Mouse (Mus musculus) liver, embryonic 12.5 days (tissue): ENCODE results near the gene Pomt1. TPM values are rescaled to one million over a fixed set of nuclear protein-coding genes. Genes with fewer than 3 reads are reported as not detected.

Experiments
- ATAC-seq: fragments of 200-750 bp; cut with Nextera tagmentation; 2 replicates; pipeline ENCODE4 v1.8.0; 2017; ENCODE audit warnings: moderate number of reproducible peaks, mild to moderate bottlenecking, moderate library complexity
- H3K27ac ChIP-seq: fragments of 300-500 bp; sonication (generic); 2 replicates; pipeline ENCODE4 v1.5.1; 2016; ENCODE audit warnings: mild to moderate bottlenecking
- H3K27me3 ChIP-seq: fragments of 300-500 bp; sonication (generic); replicated peaks from 2 replicates; pipeline ENCODE4 v1.6.1; 2016; ENCODE audit warnings: mild to moderate bottlenecking, moderate library complexity
- H3K36me3 ChIP-seq: fragments of 300-500 bp; sonication (generic); 2 replicates; pipeline ENCODE4 v1.6.1; 2016; ENCODE audit warnings: mild to moderate bottlenecking, moderate library complexity
- H3K4me1 ChIP-seq: fragments of 300-500 bp; sonication (generic); 2 replicates; pipeline ENCODE4 v1.6.1; 2016
- H3K4me2 ChIP-seq: fragments of 300-500 bp; sonication (generic); 2 replicates; pipeline ENCODE4 v1.6.1; 2016; ENCODE audit warnings: mild to moderate bottlenecking, moderate library complexity
- H3K4me3 ChIP-seq: fragments of 300-500 bp; sonication (generic); 2 replicates; pipeline ENCODE4 v1.5.1; 2016; ENCODE audit warnings: mild to moderate bottlenecking, moderate library complexity
- H3K9ac ChIP-seq: fragments of 300-500 bp; sonication (generic); 2 replicates; pipeline ENCODE4 v1.6.1; 2016; ENCODE audit warnings: mild to moderate bottlenecking, moderate library complexity
- H3K9me3 ChIP-seq: fragments of 300-500 bp; sonication (generic); replicated peaks from 2 replicates; pipeline ENCODE4 v1.6.1; 2016; ENCODE audit warnings: mild to moderate bottlenecking, moderate library complexity
- WGBS: fragments of 180-500 bp; shearing (Covaris S2); methylation state at CpG from one replicate; pipeline ENCODE4 v1.1.7; 2016; ENCODE audit not compliant: insufficient replicate concordance; 5-methylcytosine and 5-hydroxymethylcytosine counted together
- polyA plus RNA-seq: library from polyadenylated mRNA; unstranded; fragments of >200 nt; fragmentation: Nextera tagmentation; extraction: Ambion mirVana; gene quantifications from 2 replicates; pipeline ENCODE4 v1.2.1, GENCODE M21; 2016

Pomt1 gene
- polyA plus RNA-seq, 1 experiment from 2014 or later: 20.0 TPM

DNA sequence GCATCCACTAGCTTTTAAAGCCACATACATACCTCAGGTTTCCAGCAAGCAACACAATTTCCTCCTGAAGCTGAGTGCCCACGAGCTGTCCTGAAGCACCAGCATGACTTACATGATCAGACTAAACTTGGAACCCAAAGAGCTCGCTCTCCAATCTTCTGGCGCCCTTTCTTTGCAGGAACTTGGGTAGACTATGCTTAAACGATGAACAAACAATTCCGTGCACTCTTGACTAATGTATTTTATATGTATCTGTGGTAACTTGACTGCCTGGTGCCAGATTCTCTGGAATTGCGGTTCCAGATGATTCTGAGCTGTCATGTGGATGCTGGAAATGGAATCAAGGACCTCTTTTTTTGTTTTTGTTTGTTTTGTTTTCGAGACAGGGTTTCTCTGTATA is 957 bp upstream of the Pomt1 start:
- H3K9ac ChIP-seq: peak overlapping the region; percentile 86
- peak overlapping the region; percentile 94 for H3K4me2 ChIP-seq
- H3K4me1 ChIP-seq: peaks cover 43% of the 10 kb centered on the region
- H3K27me3 ChIP-seq: no peaks in the 10 kb centered on the region
- 23% methylated on average over 7 of the region's 7 CpGs for WGBS
- H3K36me3 ChIP-seq: peaks cover 61% of the 10 kb centered on the region
- no peak for ATAC-seq
- peak overlapping the region; percentile 89; the same call in 1 of the 2 replicates for H3K27ac ChIP-seq
- H3K4me3 ChIP-seq: peak overlapping the region; percentile 80
- no peaks in the 10 kb centered on the region for H3K9me3 ChIP-seq

DNA sequence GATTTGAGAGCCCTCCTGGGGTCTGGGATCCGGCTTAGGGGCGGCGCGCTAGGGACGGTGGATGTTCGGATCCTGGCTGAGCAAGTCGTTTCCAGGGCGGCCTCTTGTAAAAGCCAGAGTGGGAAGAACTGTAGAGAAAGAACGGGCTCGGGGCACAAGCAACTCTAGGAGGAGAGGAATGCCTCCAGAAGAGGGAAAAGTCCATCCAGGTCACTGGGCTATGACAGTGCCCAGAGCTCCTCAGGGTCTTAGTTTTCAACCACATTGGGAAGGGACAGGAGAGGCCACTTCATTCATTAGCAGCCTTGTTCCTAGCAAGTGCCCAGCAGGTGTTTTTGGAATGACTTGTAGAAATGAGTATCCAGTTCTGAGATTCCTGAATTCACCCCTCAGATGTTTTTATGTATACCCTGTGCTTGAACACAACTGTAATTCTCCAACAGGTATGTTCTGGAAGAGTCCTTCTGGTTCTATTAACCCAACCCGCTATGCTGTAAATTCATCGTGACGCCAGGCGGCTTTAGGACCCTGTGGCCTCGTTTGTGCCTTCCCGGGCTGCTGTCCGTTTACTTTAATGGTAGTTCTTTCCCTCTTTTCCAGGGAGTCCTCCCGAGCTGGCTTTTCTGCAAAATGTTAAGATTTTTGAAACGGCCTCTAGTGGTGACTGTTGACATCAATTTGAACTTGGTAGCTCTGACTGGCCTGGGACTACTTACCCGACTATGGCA is 534 bp downstream of the Pomt1 start:
- Histone ChIP-seq H3K9me3 (no peaks in the 10 kb centered on the region), H3K36me3 (peaks cover 61% of the 10 kb centered on the region), H3K9ac (peak overlapping the region; percentile 86), H3K4me1 (peaks cover 43% of the 10 kb centered on the region), H3K27ac (peak overlapping the region; percentile 89), H3K4me3 (peak overlapping the region; percentile 80), H3K27me3 (no peaks in the 10 kb centered on the region), H3K4me2 (peak overlapping the region; percentile 94)
- ATAC-seq: peak; percentile 50
- WGBS: under 1% methylated on average over 20 of the region's 20 CpGs

DNA sequence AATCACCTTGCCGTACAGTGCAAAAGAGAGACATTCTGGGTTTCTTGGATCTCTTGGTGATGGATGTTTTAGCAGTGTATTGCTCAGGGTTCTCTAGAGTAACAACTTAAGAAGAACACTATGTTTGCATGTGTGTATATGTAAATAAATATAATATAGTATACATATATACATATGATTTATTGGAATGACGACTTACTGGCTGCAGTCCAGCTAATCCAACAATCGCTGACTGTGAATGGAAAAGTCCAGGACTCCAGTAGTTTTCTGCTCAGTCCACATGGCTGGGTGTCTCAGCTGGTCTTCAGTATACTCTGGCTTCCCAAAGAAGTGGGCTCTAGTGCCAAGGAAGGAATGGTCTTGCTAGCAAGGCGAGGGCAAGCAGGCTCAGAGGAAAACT is 1.2 kb downstream of the Pomt1 start:
- no peak for ATAC-seq
- H3K27me3 ChIP-seq: no peaks in the 10 kb centered on the region
- peak overlapping the region; percentile 80 for H3K4me3 ChIP-seq
- peak overlapping the region; percentile 94 for H3K4me2 ChIP-seq
- H3K27ac ChIP-seq: peak overlapping the region; percentile 89
- peak overlapping the region; percentile 86 for H3K9ac ChIP-seq
- H3K4me1 ChIP-seq: peaks cover 43% of the 10 kb centered on the region
- 38% methylated on average over 4 of the region's 4 CpGs for WGBS
- no peaks in the 10 kb centered on the region for H3K9me3 ChIP-seq
- peaks cover 61% of the 10 kb centered on the region for H3K36me3 ChIP-seq

DNA sequence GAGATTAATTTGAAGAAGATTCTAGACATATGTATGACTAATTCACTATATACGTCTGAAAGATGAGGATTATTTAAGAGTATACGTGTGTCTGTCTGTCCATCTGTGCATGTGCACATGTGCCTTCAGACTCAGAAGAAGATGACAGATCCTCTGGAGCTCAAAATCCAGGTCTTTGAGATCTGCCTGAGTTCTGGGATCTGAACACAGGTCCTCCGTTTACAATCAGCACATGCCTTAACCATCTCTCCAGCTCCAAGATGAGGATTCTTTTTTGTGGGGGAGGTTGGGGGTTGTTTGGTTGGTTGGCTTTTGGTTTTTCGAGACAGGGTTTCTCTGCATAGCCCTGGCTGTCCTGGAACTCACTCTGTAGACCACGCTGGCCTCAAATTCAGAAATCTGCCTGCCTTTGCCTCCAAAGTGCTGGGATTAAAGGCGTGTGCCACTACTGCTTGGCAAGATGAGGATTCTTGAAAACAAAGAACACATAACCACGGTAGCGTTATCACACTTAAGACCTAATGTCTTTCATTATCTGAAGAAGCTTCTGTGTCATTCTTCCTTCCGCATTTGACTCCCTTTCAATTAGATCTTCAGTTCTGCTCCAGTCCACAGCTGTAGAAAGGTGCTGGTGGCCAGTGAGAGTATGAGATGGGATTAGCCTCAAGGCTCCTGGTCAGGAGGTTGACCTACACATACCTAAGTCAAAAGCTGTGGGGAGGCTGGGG is 2.5 kb downstream of the Pomt1 start:
- H3K9me3 ChIP-seq: no peaks in the 10 kb centered on the region
- peaks cover 39% of the 10 kb centered on the region for H3K4me1 ChIP-seq
- no peak overlapping the region for H3K9ac ChIP-seq
- H3K36me3 ChIP-seq: peaks cover 61% of the 10 kb centered on the region
- no peaks in the 10 kb centered on the region for H3K27me3 ChIP-seq
- ATAC-seq: no peak
- no peak overlapping the region for H3K4me2 ChIP-seq
- H3K4me3 ChIP-seq: no peak overlapping the region
- no peak overlapping the region for H3K27ac ChIP-seq
- 67% methylated on average over 9 of the region's 9 CpGs for WGBS

DNA sequence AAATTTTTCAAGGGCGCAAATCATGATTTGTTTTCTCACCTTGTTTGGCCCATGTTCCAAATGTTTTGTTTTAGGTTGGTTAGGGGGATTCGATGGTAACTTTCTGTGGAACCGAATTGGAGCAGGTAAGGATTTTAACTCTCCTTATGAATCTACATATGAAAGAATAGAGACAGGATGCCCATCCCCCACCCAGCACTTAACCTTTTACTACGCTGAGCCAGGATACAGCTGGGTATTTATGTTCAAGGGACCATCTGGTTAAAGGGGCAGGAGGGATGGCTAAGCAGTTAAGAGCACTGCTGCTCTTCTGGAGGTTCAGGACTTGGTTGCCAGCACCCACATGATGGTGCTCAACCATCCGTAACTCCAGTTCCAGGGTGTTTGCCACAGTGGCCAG is 4.2 kb downstream of the Pomt1 start:
- Histone ChIP-seq H3K9me3 (no peaks in the 10 kb centered on the region), H3K36me3 (peaks cover 65% of the 10 kb centered on the region)
- 86% methylated on average over 5 of the region's 5 CpGs for WGBS

DNA sequence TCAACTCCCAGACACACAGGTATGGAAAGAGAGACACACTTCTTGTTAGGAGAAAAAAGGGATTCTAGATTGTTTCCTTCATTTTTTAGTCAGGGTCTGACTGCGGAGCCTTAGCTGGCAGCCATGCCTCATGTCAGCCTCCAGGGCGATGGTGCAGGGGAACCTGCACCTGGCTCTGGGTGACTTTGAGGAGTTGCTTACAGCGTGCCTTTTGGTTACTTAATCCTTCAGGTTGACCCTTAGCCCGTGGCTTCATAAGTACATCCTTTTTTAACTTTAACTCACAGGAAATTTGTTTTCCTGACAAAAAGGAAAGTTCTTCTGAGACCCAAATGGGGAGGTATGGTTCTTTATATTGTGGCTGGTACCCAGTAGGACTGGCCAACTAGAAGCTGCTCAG is 6.6 kb downstream of the Pomt1 start:
- no peak for ATAC-seq
- H3K27ac ChIP-seq: no peak overlapping the region
- no peak overlapping the region for H3K4me3 ChIP-seq
- peaks cover 8% of the 10 kb centered on the region for H3K4me1 ChIP-seq
- peaks cover 89% of the 10 kb centered on the region for H3K36me3 ChIP-seq
- H3K9ac ChIP-seq: no peak overlapping the region
- no peaks in the 10 kb centered on the region for H3K27me3 ChIP-seq
- no peak overlapping the region for H3K4me2 ChIP-seq
- H3K9me3 ChIP-seq: no peaks in the 10 kb centered on the region
- WGBS: 79% methylated on average over 4 of the region's 4 CpGs

More for the DNA sequence above, 4.2 kb downstream of the Pomt1 start:
- H3K27me3 ChIP-seq: no peaks in the 10 kb centered on the region
- no peak for ATAC-seq
- peaks cover 23% of the 10 kb centered on the region for H3K4me1 ChIP-seq
- no peak overlapping the region for H3K9ac ChIP-seq
- H3K4me3 ChIP-seq: no peak overlapping the region
- H3K4me2 ChIP-seq: no peak overlapping the region
- H3K27ac ChIP-seq: no peak overlapping the region

DNA sequence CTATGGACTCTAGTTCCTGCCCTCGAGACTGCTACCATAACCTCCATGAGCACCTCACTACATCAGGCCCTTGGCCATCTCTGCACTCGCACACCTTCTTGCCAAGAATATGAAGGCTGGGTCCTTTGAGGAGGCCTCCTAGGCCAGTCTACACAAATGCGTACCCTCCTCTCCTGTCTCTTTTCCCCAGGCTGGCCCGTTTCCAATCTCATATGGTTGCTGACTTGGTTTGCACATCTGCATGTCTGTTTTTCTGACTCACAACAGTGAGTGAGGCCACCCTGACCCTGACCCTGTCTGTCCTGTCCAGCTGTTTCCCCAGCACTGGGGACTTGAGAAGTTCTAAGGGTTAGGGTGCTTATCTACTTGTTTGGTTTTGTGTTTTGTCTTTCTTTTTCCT is 10.4 kb downstream of the Pomt1 start:
- ATAC-seq: no peak
- WGBS: 66% methylated on average over 4 of the region's 4 CpGs

DNA sequence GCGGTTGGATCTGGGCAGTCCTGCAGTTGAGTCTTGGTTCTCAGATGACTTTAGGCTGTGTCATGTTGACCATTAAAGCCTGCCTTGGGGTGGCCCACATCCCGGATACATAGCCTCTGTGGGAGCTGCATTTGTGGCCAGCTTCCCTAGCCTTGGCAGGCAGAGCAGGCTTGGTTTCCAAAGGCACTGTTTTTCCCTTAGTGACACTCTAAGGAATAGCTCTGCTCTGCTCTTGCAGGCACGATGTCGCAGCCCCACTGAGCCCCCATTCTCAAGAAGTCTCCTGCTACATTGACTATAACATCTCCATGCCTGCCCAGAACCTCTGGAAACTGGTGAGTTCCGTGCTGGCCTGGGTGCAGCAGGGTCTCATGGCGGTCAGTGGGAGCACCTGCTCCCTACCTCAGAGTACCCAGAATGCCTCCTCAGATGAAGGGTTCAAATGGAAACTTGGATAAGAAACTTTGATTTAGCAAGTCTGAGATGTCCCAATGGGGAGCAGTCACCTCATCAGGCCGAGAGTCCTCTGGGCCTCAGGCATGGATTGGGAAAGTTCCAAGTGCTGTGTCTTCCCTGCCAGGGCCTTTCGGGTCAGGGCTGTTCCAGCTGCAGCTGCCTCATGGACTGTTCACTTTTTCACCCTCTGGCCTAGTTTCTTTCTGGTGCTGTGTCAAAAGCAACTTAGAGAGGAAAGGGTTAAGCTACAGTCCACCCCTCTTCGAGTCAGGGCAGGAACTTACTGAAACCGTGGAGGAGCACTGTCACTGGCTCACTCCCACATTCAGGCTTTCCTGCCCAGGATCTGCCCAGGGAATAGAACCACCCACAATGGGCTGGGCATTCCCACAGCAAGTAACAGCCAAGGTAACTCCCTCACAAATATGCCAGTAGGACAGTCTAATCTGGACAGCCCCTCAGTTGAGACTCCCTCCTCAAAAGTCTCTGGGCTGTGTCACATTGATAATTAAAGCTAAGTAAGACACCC is 12.3 kb downstream of the Pomt1 start:
- Histone ChIP-seq H3K4me2 (no peak overlapping the region), H3K36me3 (peaks cover 100% of the 10 kb centered on the region), H3K27me3 (no peaks in the 10 kb centered on the region), H3K9me3 (no peaks in the 10 kb centered on the region), H3K9ac (no peak overlapping the region), H3K27ac (no peak overlapping the region), H3K4me3 (no peak overlapping the region), H3K4me1 (no peaks in the 10 kb centered on the region)
- ATAC-seq: no peak
- WGBS: 73% methylated on average over 10 of the region's 10 CpGs

More for the DNA sequence above, 10.4 kb downstream of the Pomt1 start:
- Histone ChIP-seq H3K36me3 (peaks cover 100% of the 10 kb centered on the region), H3K27me3 (no peaks in the 10 kb centered on the region), H3K9ac (no peak overlapping the region), H3K4me3 (no peak overlapping the region), H3K4me1 (no peaks in the 10 kb centered on the region), H3K9me3 (no peaks in the 10 kb centered on the region), H3K4me2 (no peak overlapping the region), H3K27ac (no peak overlapping the region)

DNA sequence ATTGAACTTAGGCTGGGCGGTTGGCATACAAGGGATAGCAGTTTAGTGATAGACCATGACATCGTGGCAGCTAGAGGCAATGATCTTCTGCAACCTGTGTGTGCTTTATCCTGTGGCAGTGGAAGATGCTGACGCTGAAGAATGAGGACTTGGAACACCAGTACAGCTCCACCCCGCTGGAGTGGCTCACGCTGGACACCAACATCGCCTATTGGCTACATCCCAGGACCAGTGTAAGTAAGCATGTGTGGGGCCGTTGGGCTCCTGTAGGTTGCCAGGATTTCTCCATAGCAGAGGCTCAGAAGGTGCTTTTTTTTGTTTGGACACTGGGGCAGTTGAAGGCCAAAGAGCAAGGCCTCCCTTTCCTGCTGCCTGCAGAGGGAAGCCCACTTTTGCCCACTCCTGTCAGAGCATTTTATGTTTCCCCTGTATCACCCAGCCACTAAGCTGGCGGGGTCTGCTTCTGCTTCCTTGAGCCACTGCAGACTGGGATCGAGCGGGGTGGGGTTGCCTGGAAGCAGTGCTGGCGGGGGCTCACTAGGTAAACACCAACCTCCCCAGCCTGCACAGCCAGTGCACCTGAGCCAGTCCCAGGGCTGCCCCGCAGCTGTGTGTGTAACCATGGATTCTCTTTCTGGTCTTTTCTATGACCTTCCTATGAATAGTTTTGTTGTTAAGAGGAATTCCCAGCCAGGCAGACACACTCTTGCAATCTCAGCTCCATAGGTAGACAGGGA is 15.6 kb downstream of the Pomt1 start:
- no peaks in the 10 kb centered on the region for H3K9me3 ChIP-seq
- H3K36me3 ChIP-seq: peaks cover 97% of the 10 kb centered on the region
- ATAC-seq: no peak
- H3K4me3 ChIP-seq: no peak overlapping the region
- no peaks in the 10 kb centered on the region for H3K4me1 ChIP-seq
- H3K9ac ChIP-seq: no peak overlapping the region
- no peak overlapping the region for H3K4me2 ChIP-seq
- H3K27me3 ChIP-seq: no peaks in the 10 kb centered on the region
- WGBS: 82% methylated on average over 12 of the region's 12 CpGs
- no peak overlapping the region for H3K27ac ChIP-seq

DNA sequence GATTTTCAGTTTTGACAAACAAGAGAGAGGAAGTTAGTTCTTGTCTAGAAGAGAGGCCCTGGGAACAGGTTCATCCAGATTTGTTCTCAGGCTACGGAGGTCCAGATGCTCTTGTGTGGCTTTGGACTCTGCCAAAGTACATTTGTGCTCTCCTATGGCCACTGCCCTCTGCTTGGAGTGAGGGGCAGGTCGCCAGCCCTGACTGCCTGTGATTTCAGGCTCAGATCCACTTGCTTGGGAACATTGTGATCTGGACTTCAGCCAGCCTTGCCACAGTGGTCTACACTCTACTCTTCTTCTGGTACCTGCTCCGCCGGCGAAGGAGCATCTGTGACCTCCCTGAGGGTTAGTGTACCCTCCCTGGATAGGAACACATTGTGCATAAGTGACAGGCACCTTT is 16.3 kb downstream of the Pomt1 start:
- Histone ChIP-seq H3K4me3 (no peak overlapping the region), H3K27me3 (no peaks in the 10 kb centered on the region), H3K9me3 (no peaks in the 10 kb centered on the region), H3K4me1 (no peaks in the 10 kb centered on the region), H3K4me2 (no peak overlapping the region), H3K36me3 (peaks cover 97% of the 10 kb centered on the region), H3K27ac (no peak overlapping the region), H3K9ac (no peak overlapping the region)
- ATAC-seq: no peak
- 86% methylated on average over 5 of the region's 5 CpGs for WGBS

DNA sequence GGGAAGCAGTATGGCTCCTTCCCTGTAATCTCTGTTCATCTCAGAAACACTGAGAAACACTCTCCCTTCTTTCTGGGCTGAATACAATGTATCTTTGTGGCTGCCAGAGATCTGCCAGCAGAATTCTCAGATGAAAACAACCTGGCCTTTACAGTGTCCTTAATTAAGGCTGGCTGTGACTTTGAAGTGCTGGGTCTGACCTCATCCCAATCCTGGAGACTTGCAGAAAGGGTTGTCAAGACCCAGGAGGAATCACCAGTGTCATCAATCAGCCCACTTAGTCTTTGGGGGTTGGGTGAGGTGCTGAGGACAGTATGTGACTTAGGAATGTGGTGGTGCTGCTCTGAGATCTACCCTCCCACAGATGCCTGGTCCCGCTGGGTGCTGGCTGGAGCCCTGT is 17.0 kb downstream of the Pomt1 start:
- Histone ChIP-seq H3K27me3 (no peaks in the 10 kb centered on the region), H3K27ac (no peak overlapping the region), H3K4me3 (no peak overlapping the region), H3K4me1 (peaks cover 2% of the 10 kb centered on the region), H3K9me3 (no peaks in the 10 kb centered on the region), H3K9ac (no peak overlapping the region), H3K36me3 (peaks cover 97% of the 10 kb centered on the region), H3K4me2 (no peak overlapping the region)
- ATAC-seq: no peak
- WGBS: 92% methylated on average over 1 of the region's 1 CpGs
